Mouse (Mus musculus): Measurements from ENCODE around the gene Rngtt.

DNA sequence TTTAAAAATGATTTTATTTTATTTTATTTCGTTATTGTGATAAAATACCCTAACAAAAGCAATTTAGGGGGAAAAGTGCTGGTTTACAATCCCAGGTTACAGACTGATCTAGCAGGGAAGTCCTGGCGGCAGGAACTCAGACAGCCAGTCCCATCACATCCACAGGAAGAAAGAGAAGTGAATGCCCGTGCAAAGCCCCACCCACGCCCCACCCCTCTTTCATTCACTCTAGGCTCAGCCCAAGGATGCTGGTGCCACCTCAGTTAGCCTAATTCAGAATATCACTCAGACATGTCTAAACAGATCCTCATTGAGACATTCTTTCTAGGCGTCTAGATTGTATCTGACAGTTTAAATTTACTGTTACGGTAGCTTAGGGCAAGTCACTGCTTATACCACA, 64.8 kb downstream of the Rngtt start:
- TF ChIP-seq POLR2A (IDR thresholded peaks at IDR 0.05; ENCODE audit: low read depth, low read length) (no peak), CTCF (conservative IDR thresholded peaks at IDR 0.05; ENCODE audit: insufficient read depth, insufficient read length, low read depth, low read length) (no peak)

Measured in kidney, adult 2 months (tissue).